Mouse (Mus musculus) gastrocnemius, postnatal 14 days (tissue): Measurements from ENCODE around the gene Mbtps1. TPM values are rescaled to one million over a fixed set of nuclear protein-coding genes. Genes with fewer than 3 reads are reported as not detected.

Experiments used
- DNase-seq: peaks from one replicate; pipeline ENCODE4 v3.0.0; 2021; ENCODE audit warnings: mixed read lengths
- intact Hi-C: fragments of 180-260 bp; cut with DNase I; formaldehyde crosslinking; loops from one replicate; pipeline ENCODE4 v1.15.1; 2025; ENCODE audit warnings: low total_unique reads
- total RNA-seq, 2 experiments: library from RNA; stranded (reverse); gene quantifications; 2 replicates each; pipeline ENCODE4 v1.2.3; 2021

Gene Mbtps1
- total RNA-seq, 2 experiments from 2014 or later, result 37.3 to 39.3 TPM

DNA sequence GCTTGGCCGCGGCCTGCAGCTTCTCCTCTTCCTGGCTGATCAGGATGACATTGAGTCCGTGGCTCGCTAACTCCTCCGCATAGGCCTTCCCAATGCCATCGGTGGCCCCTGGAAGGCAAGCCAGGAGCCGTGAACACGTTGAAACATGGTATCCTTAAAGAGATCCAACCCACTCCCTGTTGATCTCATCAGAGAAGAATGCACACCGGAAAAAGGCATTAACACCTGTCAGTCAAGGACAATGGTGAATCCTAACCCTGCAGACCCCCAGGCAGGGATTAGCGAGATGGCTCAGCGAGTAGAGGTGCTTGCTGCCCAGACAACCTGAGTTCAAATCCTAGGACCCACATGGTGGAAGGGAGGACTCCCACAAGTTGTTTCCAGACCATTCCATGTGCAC, 7.8 kb upstream of the Mbtps1 start:
- intact Hi-C loops, result no loop called here
- DNase-seq, result no peak

DNA sequence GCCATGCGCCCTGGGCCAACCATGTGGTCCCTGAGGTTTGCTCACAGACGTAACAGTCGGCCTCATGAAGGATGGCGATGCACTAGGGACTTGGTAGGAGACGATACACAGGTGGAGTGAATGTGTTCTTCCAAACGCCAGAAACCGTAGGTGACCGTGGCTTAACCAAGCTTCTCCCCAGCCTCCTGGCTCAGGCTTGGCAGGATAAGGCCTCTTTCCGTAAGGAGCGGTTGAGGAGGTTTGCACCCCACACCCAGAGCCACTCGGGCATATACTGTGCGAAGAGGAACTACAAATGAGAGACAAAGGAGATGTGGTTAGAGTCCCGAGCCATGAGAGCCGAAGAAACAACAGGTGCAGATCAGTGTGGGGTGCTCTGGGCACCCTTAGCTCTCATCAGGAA, 5.3 kb upstream of the Mbtps1 start:
- no peak for DNase-seq
- intact Hi-C loops, result no loop called here

- DNase-seq, result no peak
- intact Hi-C loops, result no loop called here
Measured at GRCm38 (mm10) chr8:119559402-119559720, 826 bp upstream of the Mbtps1 start.

DNA sequence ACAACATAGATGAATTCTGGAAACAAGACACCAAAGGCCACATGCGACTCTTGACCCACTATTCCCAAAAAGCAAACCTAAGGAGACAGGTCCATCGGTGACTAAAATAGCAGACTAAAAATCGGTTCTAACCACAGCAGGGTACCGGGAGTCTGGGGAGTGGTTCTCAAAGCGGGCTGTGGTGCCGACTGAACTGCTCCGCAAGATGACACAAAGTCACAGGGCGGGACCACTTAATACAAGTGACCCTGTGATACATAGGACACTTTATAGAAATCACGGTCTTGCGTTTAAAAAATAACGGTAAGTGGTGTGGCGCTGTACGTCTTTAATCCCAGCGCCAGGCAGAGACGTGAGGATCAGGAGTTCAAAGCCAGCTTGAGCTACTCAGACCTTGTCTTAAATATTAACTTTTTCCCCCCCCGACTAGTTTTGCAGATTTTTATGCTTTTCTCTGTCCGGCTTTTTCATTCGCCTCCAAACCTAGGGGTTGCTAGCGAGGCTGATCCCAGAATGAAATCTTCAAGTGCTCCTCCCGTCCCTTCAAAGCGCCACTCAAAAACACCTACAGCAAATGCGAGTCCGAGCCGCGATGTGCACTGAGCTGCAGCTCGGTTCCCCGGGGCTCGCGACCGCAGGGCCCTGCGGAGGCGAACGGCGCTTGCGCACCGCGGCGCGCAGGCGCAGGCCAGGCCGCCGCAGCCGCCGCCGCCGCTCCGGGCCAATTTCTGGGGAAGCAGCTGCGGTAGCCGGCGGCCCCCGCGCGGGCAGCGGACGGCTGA, 523 bp downstream of the Mbtps1 start:
- intact Hi-C loops, result no loop called here
- DNase-seq, result peak; percentile 82

- no peak for DNase-seq
- intact Hi-C loops, result no loop called here
Measured at GRCm38 (mm10) chr8:119557132-119557531, 1.4 kb downstream of the Mbtps1 start.

GRCm38 (mm10) chr8:119555861-119556260, 2.7 kb downstream of the Mbtps1 start:
- intact Hi-C loops, result no loop called here
- DNase-seq, result no peak

GRCm38 (mm10) chr8:119552967-119553366, 5.6 kb downstream of the Mbtps1 start:
- intact Hi-C loops, result no loop called here
- DNase-seq, result no peak

- DNase-seq, result no peak
- intact Hi-C loops, result no loop called here
Measured at GRCm38 (mm10) chr8:119548560-119549113, 9.9 kb downstream of the Mbtps1 start.

- DNase-seq, result no peak
- intact Hi-C loops, result no loop called here
Measured at GRCm38 (mm10) chr8:119547019-119547691, 11.4 kb downstream of the Mbtps1 start.

GRCm38 (mm10) chr8:119545791-119546190, 12.7 kb downstream of the Mbtps1 start:
- no peak for DNase-seq
- intact Hi-C loops, result no loop called here

DNA sequence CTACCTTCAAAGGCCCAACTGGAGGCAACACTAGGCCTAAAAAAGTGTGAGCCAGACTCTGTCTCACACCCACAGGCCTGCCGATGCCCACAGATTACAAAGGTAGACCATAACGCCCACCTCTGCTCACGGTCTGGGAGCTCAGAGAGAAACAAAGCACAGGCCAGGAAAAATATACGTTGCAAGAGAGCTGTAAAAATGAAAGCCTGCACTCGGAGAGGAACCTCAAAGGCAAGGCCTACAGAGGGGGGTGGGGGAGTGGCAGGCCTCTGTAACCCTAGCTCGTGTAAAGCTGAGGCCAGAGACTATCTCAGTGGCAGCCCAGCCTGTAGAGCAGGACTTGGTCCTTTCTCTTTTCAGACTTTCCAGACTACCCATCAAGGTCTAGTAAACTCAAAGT, 13.4 kb downstream of the Mbtps1 start:
- DNase-seq, result no peak
- intact Hi-C loops, result no loop called here

DNA sequence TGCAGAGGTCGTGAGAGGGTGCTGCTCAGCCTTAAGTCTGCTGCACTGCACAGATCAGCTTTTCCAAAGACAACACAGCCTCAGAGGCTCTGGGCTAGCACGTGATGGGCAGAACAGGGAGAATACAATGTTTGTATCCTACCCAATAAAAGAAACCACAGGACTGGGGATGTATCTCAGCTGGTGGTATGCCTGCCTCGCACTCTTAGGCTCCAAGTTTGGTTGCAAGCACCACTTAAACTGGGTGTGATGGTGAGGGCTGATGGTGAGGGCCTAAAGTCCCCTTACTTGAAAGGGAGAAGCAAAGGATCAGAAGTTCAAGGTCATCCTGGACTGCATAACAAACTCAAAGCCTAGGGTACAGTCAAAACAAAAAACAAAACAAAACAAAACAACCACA, 13.9 kb downstream of the Mbtps1 start:
- no peak for DNase-seq
- intact Hi-C loops, result no loop called here

DNA sequence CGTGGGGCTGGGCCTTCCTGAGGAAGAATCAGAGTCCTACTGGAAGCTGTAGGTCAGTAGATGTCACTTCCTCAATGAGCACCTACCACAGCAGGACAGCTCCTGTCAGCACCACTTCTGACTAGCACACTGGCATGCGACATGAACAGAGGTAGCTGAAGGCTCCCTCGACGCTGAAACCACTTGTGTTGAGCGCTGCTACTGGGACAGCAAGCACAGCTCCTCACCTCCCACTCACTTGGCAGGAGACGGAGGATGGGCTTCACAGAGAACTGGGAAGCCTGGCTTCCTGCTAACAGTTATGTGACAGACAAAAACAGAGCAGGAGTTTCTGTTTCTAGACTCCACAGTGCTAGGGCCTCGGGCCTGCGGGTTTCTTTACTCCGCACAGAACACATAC, 26.6 kb downstream of the Mbtps1 start:
- DNase-seq, result no peak

DNA sequence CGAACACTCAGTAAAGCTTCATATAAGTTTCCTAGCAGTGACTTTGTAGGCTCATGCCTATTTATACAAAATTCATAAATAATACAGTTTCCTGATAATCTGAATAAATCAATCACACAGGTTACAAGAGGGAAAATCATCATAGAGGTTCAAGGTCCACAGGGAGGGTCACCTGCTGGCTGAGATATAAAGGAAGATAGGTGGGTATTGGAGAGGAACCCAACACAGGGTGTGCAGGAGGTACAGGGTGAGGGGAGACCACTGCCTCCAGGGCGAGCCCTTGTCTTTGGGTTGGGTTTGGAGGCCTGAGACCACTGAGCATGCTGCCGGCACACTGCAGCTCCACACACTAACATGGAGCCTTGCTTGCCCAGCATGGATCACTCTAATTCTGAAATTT, 27.1 kb downstream of the Mbtps1 start:
- intact Hi-C loops, result no loop called here
- DNase-seq, result no peak

More for the DNA sequence above, 26.6 kb downstream of the Mbtps1 start:
- intact Hi-C loops, result no loop called here

GRCm38 (mm10) chr8:119530937-119531336, 27.6 kb downstream of the Mbtps1 start:
- intact Hi-C loops, result no loop called here
- DNase-seq, result no peak

DNA sequence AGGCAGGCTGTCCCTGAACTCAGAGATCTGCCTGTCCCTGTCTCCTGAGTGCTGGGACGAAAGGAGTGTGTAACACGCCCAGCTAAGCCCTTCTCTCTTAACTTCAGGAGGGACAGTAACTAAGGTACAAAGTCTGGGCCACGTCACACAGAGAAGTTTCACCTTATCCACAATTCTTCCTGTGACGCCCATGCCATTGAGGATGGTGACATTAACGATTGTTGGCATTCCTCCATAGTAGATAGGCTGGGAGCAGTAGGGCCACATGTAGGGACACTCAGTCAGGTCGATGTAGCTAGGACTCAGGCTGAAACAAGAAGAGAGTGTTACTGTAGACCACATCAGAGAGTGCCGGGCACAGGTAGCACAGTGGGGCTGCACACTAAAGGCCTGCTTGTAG, 29.8 kb downstream of the Mbtps1 start:
- intact Hi-C loops, result no loop called here
- DNase-seq, result no peak

- no peak for DNase-seq
- intact Hi-C loops, result no loop called here
Measured at GRCm38 (mm10) chr8:119520102-119520501, 38.4 kb downstream of the Mbtps1 start.

DNA sequence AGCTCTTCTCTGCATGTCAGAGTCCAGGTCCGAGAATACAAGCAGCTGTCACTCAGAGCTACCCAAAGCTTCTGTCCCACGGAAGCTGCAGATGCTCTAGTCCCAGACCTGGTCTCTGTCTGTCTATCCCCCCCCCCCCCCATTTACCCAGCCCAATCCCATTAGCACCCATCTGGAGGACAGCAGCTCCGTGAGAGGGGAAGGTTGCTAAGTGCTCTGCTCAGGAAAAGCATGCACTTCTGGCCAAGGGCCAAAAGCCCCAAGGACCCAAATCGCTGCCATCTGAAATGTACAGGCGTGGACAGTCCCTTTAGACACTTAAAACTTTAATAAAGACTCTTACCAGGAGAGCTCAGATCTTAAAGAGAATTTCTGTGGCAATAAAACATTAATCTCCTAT, 41.9 kb downstream of the Mbtps1 start:
- no peak for DNase-seq
- intact Hi-C loops, result no loop called here

DNA sequence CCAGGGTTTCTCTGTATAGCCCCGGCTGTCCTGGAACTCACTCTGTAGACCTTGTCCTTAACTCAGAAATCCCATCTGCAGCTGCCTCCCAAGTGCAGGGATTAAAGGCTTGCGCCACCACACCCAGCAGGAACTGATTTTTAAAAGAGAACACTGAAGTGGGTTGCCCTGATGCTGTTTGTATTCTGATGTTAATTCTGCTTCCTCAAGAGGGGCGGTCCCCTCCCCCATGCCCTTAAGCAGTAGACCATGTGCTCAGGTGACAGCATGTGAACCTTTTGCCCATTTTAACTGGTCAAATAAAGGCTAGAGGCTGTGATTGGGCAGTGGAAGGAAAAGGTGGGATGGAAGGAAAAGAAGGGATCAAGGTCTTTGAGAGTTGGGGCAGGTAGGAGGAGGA, 42.8 kb downstream of the Mbtps1 start:
- no peak for DNase-seq
- intact Hi-C loops, result no loop called here

- intact Hi-C loops, result no loop called here
- no peak for DNase-seq
Measured at GRCm38 (mm10) chr8:119514940-119515339, 43.6 kb downstream of the Mbtps1 start.

DNA sequence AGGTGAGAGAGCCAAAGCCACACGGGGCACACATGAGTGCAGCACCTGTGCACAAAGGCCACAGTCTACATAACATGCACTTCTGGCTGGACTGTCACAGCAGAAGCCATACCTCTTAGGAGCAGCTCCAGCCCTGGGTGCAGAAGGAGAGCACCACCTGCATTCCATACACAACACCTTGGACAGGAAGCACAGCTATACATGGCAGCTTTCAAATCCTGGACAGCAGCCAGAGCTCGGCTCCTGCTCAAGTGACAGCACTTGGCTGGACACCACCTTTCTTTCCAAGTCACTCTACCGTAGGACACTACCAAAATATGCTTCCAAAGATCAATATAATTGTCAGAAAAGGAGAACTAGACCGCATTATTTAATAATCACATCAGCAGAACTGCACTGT, 45.1 kb downstream of the Mbtps1 start:
- intact Hi-C loops, result no loop called here
- DNase-seq, result no peak
